8 mouse cellular contexts compared by ENCODE assay signal in the genomic region with DNA sequence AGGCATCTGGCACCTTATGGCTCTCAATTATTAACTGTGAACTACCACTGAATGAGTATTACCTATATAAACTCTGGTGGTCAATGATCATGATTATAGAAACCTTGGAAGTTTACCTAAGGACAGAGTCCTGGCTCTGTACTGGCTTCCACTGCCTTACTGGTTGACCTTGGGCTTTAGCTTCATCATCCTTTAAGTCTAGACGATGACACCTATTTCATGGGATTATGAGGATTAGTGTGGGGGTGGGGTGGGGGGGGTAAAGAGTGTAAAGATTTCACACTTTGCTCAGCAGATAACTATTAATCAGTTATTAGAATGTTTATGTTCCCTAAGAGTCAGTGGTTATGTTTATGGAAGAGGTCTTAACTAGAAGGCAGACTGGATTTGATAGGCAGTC. TPM values are rescaled to one million over a fixed set of nuclear protein-coding genes. Genes with fewer than 3 reads are reported as not detected.
DNase-seq lines count a peak whose midpoint lies in the region; ATAC-seq and TF ChIP-seq lines count a peak whose summit lies in the region.

No protein-coding gene starts in this region.

- H3K4me1 ChIP-seq in heart, embryonic 11.5 days (ENCODE audit: control insufficient read depth, insufficient read depth, low read length): peaks cover 12% of the 10 kb centered on the region
- peaks cover 2% of the 10 kb centered on the region for H3K4me1 ChIP-seq in ES-Bruce4 (ENCODE audit: control insufficient read depth, insufficient read depth, low read length)
- peaks cover 4% of the 10 kb centered on the region; the same call in 1 of the 2 replicates for H3K4me1 ChIP-seq in forebrain, postnatal 0 days (ENCODE audit: insufficient read depth)
- peaks cover 26% of the 10 kb centered on the region for H3K4me1 ChIP-seq in liver, embryonic 15.5 days (replicated peaks)
- H3K4me1 ChIP-seq in thymus, adult 2 months (replicated peaks; ENCODE audit: control insufficient read depth, insufficient read depth, low read length): peaks cover 7% of the 10 kb centered on the region

- H3K36me3 ChIP-seq in heart, embryonic 11.5 days (ENCODE audit: control insufficient read depth, insufficient read depth, low read length): peaks cover 7% of the 10 kb centered on the region
- H3K36me3 ChIP-seq in ES-Bruce4 (ENCODE audit: control insufficient read depth, insufficient read depth, low read length, poor library complexity, severe bottlenecking): peaks cover 30% of the 10 kb centered on the region
- peaks cover 11% of the 10 kb centered on the region for H3K36me3 ChIP-seq in forebrain, postnatal 0 days (ENCODE audit: insufficient read depth)
- peaks cover 15% of the 10 kb centered on the region for H3K36me3 ChIP-seq in liver, embryonic 15.5 days (replicated peaks)
- peaks cover 17% of the 10 kb centered on the region for H3K36me3 ChIP-seq in thymus, adult 2 months (ENCODE audit: control insufficient read depth, insufficient read depth, low read length)

- peak overlapping the region; percentile 94 for H3K27ac ChIP-seq in heart, embryonic 11.5 days (ENCODE audit: low read depth, low read length)
- H3K27ac ChIP-seq in ES-Bruce4 (ENCODE audit: insufficient read depth, low read length): no peak overlapping the region
- peak overlapping the region; percentile 93 for H3K27ac ChIP-seq in forebrain, postnatal 0 days (ENCODE audit: low read depth, low read length)
- H3K27ac ChIP-seq in liver, embryonic 15.5 days (replicated peaks): peak overlapping the region; percentile 85
- H3K27ac ChIP-seq in thymus, adult 2 months (ENCODE audit: control insufficient read depth, insufficient read depth, low read length): no peak overlapping the region

- H3K9me3 ChIP-seq in heart, embryonic 11.5 days (replicated peaks; ENCODE audit: control insufficient read depth, low read length): no peaks in the 10 kb centered on the region
- no peaks in the 10 kb centered on the region for H3K9me3 ChIP-seq in ES-Bruce4 (replicated peaks; ENCODE audit: control insufficient read depth, insufficient read depth, low read length, poor library complexity, severe bottlenecking)
- no peaks in the 10 kb centered on the region for H3K9me3 ChIP-seq in forebrain, postnatal 0 days (ENCODE audit: low read length)
- no peaks in the 10 kb centered on the region for H3K9me3 ChIP-seq in liver, embryonic 15.5 days (replicated peaks)

- H3K4me3 ChIP-seq in heart, embryonic 11.5 days (ENCODE audit: low read depth, low read length): peak overlapping the region; percentile 98
- H3K4me3 ChIP-seq in ES-Bruce4 (ENCODE audit: low read depth, low read length): no peak overlapping the region
- peak overlapping the region; percentile 73 for H3K4me3 ChIP-seq in forebrain, postnatal 0 days (ENCODE audit: low read depth, low read length)
- H3K4me3 ChIP-seq in liver, embryonic 15.5 days (replicated peaks): peak overlapping the region; percentile 74
- H3K4me3 ChIP-seq in thymus, adult 2 months (ENCODE audit: control insufficient read depth, insufficient read depth, low read length): no peak overlapping the region

- no peak for ATAC-seq in heart, embryonic 11.5 days (replicated peaks; ENCODE audit: insufficient number of reproducible peaks, low FRiP score, low TSS enrichment)
- no peak for ATAC-seq in forebrain, postnatal 0 days
- no peak for ATAC-seq in liver, embryonic 15.5 days (ENCODE audit: insufficient read depth)

- WGBS in heart, embryonic 11.5 days (ENCODE audit: insufficient replicate concordance): 47% methylated on average over 1 of the region's 1 CpGs
- WGBS in forebrain, postnatal 0 days: 45% methylated on average over 1 of the region's 1 CpGs
- 55% methylated on average over 1 of the region's 1 CpGs for WGBS in liver, embryonic 15.5 days (ENCODE audit: insufficient replicate concordance)
- 58% methylated on average over 1 of the region's 1 CpGs for WGBS in thymus, adult 2 months

- TF ChIP-seq CTCF in ES-Bruce4 (IDR thresholded peaks at IDR 0.05; ENCODE audit: low read depth, low read length): no peak
- TF ChIP-seq CTCF in forebrain, postnatal 0 days (IDR thresholded peaks at IDR 0.05; ENCODE audit: low read depth): no peak
- TF ChIP-seq CTCF in thymus, adult 2 months (IDR thresholded peaks at IDR 0.05; ENCODE audit: borderline replicate concordance, control insufficient read depth, extremely low read depth, insufficient read depth, low read length, poor library complexity): no peak

- H3K9ac ChIP-seq in heart, embryonic 11.5 days (ENCODE audit: low read depth, low read length): peak overlapping the region; percentile 67
- H3K9ac ChIP-seq in ES-Bruce4 (ENCODE audit: low read depth, poor library complexity, severe bottlenecking): peak overlapping the region; percentile 93
- peak overlapping the region; percentile 83 for H3K9ac ChIP-seq in forebrain, postnatal 0 days
- H3K9ac ChIP-seq in liver, embryonic 15.5 days: peak overlapping the region; percentile 74

- TF ChIP-seq EP300 in ES-Bruce4 (IDR thresholded peaks at IDR 0.05; ENCODE audit: insufficient read depth, low read depth, low read length): no peak

- H3K27me3 ChIP-seq in heart, embryonic 11.5 days (ENCODE audit: control insufficient read depth, insufficient read depth, low read length): no peaks in the 10 kb centered on the region
- no peaks in the 10 kb centered on the region for H3K27me3 ChIP-seq in ES-Bruce4 (ENCODE audit: control insufficient read depth, insufficient read depth, low read length, poor library complexity, severe bottlenecking)
- H3K27me3 ChIP-seq in forebrain, postnatal 0 days (ENCODE audit: insufficient read depth, low read length): no peaks in the 10 kb centered on the region
- H3K27me3 ChIP-seq in liver, embryonic 15.5 days: no peaks in the 10 kb centered on the region
- no peaks in the 10 kb centered on the region for H3K27me3 ChIP-seq in thymus, adult 2 months (ENCODE audit: control insufficient read depth, insufficient read depth, low read length)

- TF ChIP-seq POLR2A in ES-Bruce4 (IDR thresholded peaks at IDR 0.05; ENCODE audit: insufficient read depth, low read length): no peak
- no peak for TF ChIP-seq POLR2A in thymus, adult 2 months (IDR thresholded peaks at IDR 0.05; ENCODE audit: control insufficient read depth, extremely low read depth, insufficient read depth, low read length, poor library complexity)

- peak overlapping the region; percentile 92 for H3K4me2 ChIP-seq in heart, embryonic 11.5 days
- H3K4me2 ChIP-seq in forebrain, postnatal 0 days (ENCODE audit: low read depth): peak overlapping the region; percentile 70
- H3K4me2 ChIP-seq in liver, embryonic 15.5 days: peak overlapping the region; percentile 82

- DNase-seq in heart, postnatal 4 days: no peak
- DNase-seq in forebrain, postnatal 0 days: no peak
- no peak for DNase-seq in thymus, adult 2 months
- DNase-seq in frontal cortex, postnatal 25 days (ENCODE audit: low spot score in 2 of 2): no peak
- DNase-seq in T-cell, adult 2 months (ENCODE audit: low spot score): no peak

RNA-seq across cellular contexts. Expression of a gene that starts 0.5 kb away (rescaled TPM):
- polyA plus RNA-seq in heart, embryonic 11.5 days (2014; fragmentation: Nextera tagmentation; extraction: Ambion mirVana): 275 and 277 TPM in 2 replicates
- total RNA-seq in heart, postnatal 4 days (2021): 100 to 1,000 TPM; 150 to 156 TPM
- 618 and 646 TPM in 2 replicates for polyA plus RNA-seq in ES-Bruce4 (2011; ENCODE audit: insufficient read depth, insufficient read length, low read depth, missing spikeins)
- 236 and 265 TPM in 2 replicates for total RNA-seq in forebrain, postnatal 0 days (2014; rRNA removed)
- polyA plus RNA-seq in forebrain, postnatal 0 days (2015; fragmentation: Nextera tagmentation; extraction: Ambion mirVana): 269 and 271 TPM in 2 replicates
- polyA plus RNA-seq in liver, embryonic 15.5 days (2015; fragmentation: Nextera tagmentation; extraction: Ambion mirVana): 114 and 123 TPM in 2 replicates
- 206 and 311 TPM in 2 replicates for polyA plus RNA-seq in thymus, adult 2 months (2012; rRNA removed)

RNA-seq across cellular contexts. Expression of a gene that starts 7.6 kb away (rescaled TPM):
- polyA plus RNA-seq in heart, embryonic 11.5 days (2014; fragmentation: Nextera tagmentation; extraction: Ambion mirVana): 327 and 355 TPM in 2 replicates
- total RNA-seq in heart, postnatal 4 days (2021): 100 to 1,000 TPM; 161 to 186 TPM
- polyA plus RNA-seq in ES-Bruce4 (2011; ENCODE audit: insufficient read depth, insufficient read length, low read depth, missing spikeins): 104 and 120 TPM in 2 replicates
- total RNA-seq in forebrain, postnatal 0 days (2014; rRNA removed): 44.0 and 64.3 TPM in 2 replicates
- 207 and 250 TPM in 2 replicates for polyA plus RNA-seq in forebrain, postnatal 0 days (2015; fragmentation: Nextera tagmentation; extraction: Ambion mirVana)
- polyA plus RNA-seq in liver, embryonic 15.5 days (2015; fragmentation: Nextera tagmentation; extraction: Ambion mirVana): 153 and 167 TPM in 2 replicates
- polyA plus RNA-seq in thymus, adult 2 months (2012; rRNA removed): 12.2 and 13.0 TPM in 2 replicates

RNA-seq across cellular contexts. Expression of a gene that starts 7.9 kb away (rescaled TPM):
- polyA plus RNA-seq in heart, embryonic 11.5 days (2014; fragmentation: Nextera tagmentation; extraction: Ambion mirVana): 8.2 and 11.5 TPM in 2 replicates
- 1 to 10 TPM; 7.6 to 8.1 TPM for total RNA-seq in heart, postnatal 4 days (2021)
- polyA plus RNA-seq in ES-Bruce4 (2011; ENCODE audit: insufficient read depth, insufficient read length, low read depth, missing spikeins): 23.3 and 33.6 TPM in 2 replicates
- total RNA-seq in forebrain, postnatal 0 days (2014; rRNA removed): 0.81 and 2.8 TPM in 2 replicates
- polyA plus RNA-seq in forebrain, postnatal 0 days (2015; fragmentation: Nextera tagmentation; extraction: Ambion mirVana): 1.3 and 4.2 TPM in 2 replicates
- polyA plus RNA-seq in liver, embryonic 15.5 days (2015; fragmentation: Nextera tagmentation; extraction: Ambion mirVana): 8.9 and 9.2 TPM in 2 replicates
- not detected in 2 replicates for polyA plus RNA-seq in thymus, adult 2 months (2012; rRNA removed)

RNA-seq across cellular contexts. Expression of a gene that starts 17.5 kb away (rescaled TPM):
- polyA plus RNA-seq in heart, embryonic 11.5 days (2014; fragmentation: Nextera tagmentation; extraction: Ambion mirVana): 1.3 and 1.9 TPM in 2 replicates
- 1 to 10 TPM; 1.7 to 2.0 TPM for total RNA-seq in heart, postnatal 4 days (2021)
- 2.1 and 3.2 TPM in 2 replicates for polyA plus RNA-seq in ES-Bruce4 (2011; ENCODE audit: insufficient read depth, insufficient read length, low read depth, missing spikeins)
- total RNA-seq in forebrain, postnatal 0 days (2014; rRNA removed): 7.8 and 9.5 TPM in 2 replicates
- 3.4 and 6.9 TPM in 2 replicates for polyA plus RNA-seq in forebrain, postnatal 0 days (2015; fragmentation: Nextera tagmentation; extraction: Ambion mirVana)
- polyA plus RNA-seq in liver, embryonic 15.5 days (2015; fragmentation: Nextera tagmentation; extraction: Ambion mirVana): 0.59 and 1.4 TPM in 2 replicates
- polyA plus RNA-seq in thymus, adult 2 months (2012; rRNA removed): 0.17 and 0.66 TPM in 2 replicates

RNA-seq across cellular contexts. Expression of a gene that starts 18.0 kb away (rescaled TPM):
- 2.2 and 3.1 TPM in 2 replicates for polyA plus RNA-seq in heart, embryonic 11.5 days (2014; fragmentation: Nextera tagmentation; extraction: Ambion mirVana)
- total RNA-seq in heart, postnatal 4 days (2021): 1 to 10 TPM; 8.2 to 8.7 TPM
- 19.6 and 21.1 TPM in 2 replicates for polyA plus RNA-seq in ES-Bruce4 (2011; ENCODE audit: insufficient read depth, insufficient read length, low read depth, missing spikeins)
- total RNA-seq in forebrain, postnatal 0 days (2014; rRNA removed): 14.5 and 17.5 TPM in 2 replicates
- 4.8 and 6.4 TPM in 2 replicates for polyA plus RNA-seq in forebrain, postnatal 0 days (2015; fragmentation: Nextera tagmentation; extraction: Ambion mirVana)
- polyA plus RNA-seq in liver, embryonic 15.5 days (2015; fragmentation: Nextera tagmentation; extraction: Ambion mirVana): 1.9 and 2.6 TPM in 2 replicates
- 3.4 and 3.5 TPM in 2 replicates for polyA plus RNA-seq in thymus, adult 2 months (2012; rRNA removed)

Comparison
In these comparisons a context has a peak if more than half of its experiments do, and no peak if none do; other contexts are left out.
1. H3K27ac ChIP-seq: peak in heart, embryonic 11.5 days (single experiment), forebrain, postnatal 0 days (single experiment) and liver, embryonic 15.5 days (single experiment); none in ES-Bruce4 (single experiment) and thymus, adult 2 months (single experiment).
2. H3K4me3 ChIP-seq: peak in heart, embryonic 11.5 days (single experiment), forebrain, postnatal 0 days (single experiment) and liver, embryonic 15.5 days (single experiment); none in ES-Bruce4 (single experiment) and thymus, adult 2 months (single experiment).
3. Peak in every context shown above with its lines, with median percentiles within 50 percentile points of each other: H3K4me2 ChIP-seq and H3K9ac ChIP-seq.